Mouse (Mus musculus) testis, adult 2 months (tissue): ENCODE results near the gene Dennd1b.

Experiments
- CTCF ChIP-seq: fragments of 200-500 bp; IDR thresholded peaks from 2 replicates; pipeline ENCODE4 v1.5.1; 2012; ENCODE audit warnings: low read depth, mild to moderate bottlenecking, inconsistent platforms, low read length, moderate library complexity; ENCODE audit not compliant: control insufficient read depth, insufficient read depth, insufficient replicate concordance
- POLR2A ChIP-seq: fragments of 200-500 bp; IDR thresholded peaks from 2 replicates; pipeline ENCODE4 v1.6.1; 2012; ENCODE audit warnings: low read depth, mild to moderate bottlenecking, inconsistent platforms, low read length, moderate library complexity; ENCODE audit not compliant: control insufficient read depth

DNA sequence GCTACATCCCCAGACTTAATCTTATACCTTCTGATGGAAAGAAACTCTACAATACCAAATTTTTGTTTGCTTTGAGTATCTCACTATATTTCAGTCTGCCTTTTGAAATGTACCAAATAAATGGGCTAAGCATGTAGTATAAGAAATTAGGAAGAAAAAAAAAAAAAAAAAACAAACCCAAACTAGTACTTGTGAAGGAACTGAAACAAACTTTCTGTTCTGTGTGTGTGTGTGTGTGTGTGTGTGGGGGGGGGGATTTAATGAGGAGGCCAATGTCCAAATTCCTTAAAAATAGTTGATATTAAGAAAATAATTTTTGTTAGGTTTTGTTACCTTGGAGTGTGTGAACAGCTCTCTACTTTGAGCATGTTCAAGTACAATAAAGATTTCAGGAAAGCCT lies 1.8 kb downstream of the Dennd1b start:
- TF ChIP-seq CTCF, result no peak
- no peak for TF ChIP-seq POLR2A
